Mouse (Mus musculus) lung, adult 10 weeks (tissue): ENCODE results near the gene Gm3854. TPM values are rescaled to one million over a fixed set of nuclear protein-coding genes. Genes with fewer than 3 reads are reported as not detected.

Experiments
- polyA plus RNA-seq: library from polyadenylated mRNA; stranded (reverse); fragments of 350-450 nt; fragmentation: Illumina TruSeq; extraction: RNeasy Lipid Tissue Mini Kit (QIAGEN cat#74804); gene quantifications from one replicate; pipeline ENCODE4 v1.2.3, GENCODE M21; 2014; ENCODE audit warnings: low read depth, low replicate concordance; ENCODE audit not compliant: insufficient read depth

Gene Gm3854
- polyA plus RNA-seq: 0.27 TPM

DNA sequence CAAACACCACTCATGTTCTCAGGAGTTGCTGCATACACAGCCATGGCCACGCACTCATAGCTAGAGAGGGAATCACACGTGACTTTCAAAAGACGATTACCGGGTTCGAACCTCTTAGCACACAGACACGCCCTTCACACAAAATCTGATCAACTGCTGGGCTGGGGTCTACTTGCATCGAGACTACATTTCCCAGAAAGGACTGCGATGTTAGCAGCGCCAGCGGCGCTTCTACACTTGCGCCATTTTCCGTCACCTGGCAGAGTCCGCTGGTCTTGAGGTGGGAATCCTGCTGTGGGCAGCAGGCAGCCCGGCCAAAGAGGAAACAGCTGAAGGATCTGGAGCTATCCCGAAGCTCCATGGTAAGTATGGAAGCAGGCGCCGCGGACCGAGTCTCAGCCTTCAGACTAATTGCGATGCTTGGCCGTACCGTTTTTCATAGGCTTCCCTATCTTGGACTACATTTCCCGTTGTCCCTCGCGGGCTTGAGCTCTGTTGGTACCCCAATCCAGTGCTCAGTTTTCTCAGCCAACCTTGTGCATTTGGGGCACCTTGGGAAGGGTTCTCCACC lies at the start of gene Gm3854:
TSS of gene Gm3854 (plus strand) at position 259 of the 571 bp plus-strand sequence.

GRCm38 (mm10) chr7:6331233-6331956 lies 12.2 kb upstream of the Gm3854 start, which contains the start of gene Zfp583:
Gene Zfp583, minus strand, starts transcription at chr7:6331285.

DNA sequence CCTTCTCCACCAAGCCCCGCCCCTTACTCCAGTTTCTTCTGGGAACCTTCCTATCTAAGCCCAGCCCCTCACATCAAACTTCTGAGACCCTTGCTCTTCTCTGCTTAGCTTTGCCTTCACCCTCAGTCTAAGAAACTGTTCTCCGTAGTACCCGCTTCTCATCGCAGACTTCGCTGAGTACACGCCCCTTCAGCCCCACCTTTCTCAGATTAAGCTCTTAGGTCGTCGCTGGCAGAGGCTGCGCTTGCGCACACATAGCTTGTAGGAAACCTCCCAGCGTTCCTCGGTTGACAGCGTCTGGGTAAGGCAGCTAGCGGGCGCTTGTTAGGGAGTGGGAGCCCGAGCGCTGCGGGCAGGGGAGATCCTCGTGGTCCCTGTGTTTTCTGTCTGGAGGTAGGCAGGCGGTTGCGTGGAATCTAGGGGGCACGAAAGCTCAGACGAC lies 19.5 kb downstream of the Gm3854 start, which contains the start of gene Zfp78:
TSS of gene Zfp78 (plus strand) at position 234 of the 442 bp plus-strand sequence.

DNA sequence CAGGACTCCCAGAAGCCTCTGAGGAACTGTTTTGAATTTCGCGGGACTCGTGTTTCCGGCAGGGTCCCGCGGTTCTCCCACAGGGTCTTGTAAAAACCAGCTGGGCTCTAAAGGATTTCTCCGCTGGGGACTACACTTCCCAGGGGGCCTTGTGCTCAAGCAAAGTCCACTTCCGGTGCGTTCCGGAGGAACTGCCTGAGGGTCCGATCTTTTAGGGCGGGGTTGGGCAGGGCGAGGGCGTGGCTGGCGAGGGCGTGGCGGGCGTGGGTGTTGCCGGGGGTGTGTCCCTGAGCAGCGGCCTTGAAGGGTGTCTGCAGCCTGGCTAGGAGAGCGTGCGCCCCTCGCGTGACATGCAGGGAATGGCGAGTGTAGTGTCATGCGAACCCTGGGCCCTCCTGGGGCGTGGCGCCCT lies 39.5 kb downstream of the Gm3854 start, which contains the start of gene Zfp28:
TSS of gene Zfp28 (plus strand) at position 252 of the 412 bp plus-strand sequence.

GRCm38 (mm10) chr7:6397996-6398975 lies 54.7 kb downstream of the Gm3854 start, which contains the start of gene Smim17:
Gene Smim17, plus strand, starts transcription at chr7:6398715.

Other genes with a start within 250 kb of the Gm3854 start
- gene Zfp787, start 187.8 kb upstream of the Gm3854 start, polyA plus RNA-seq: 20.2 TPM
- gene Zfp444, start 171.5 kb upstream of the Gm3854 start, polyA plus RNA-seq: 15.7 TPM
- not detected for gene Galp, start 146.7 kb upstream of the Gm3854 start, polyA plus RNA-seq
- not detected for gene Zscan5b, start 121.5 kb upstream of the Gm3854 start, polyA plus RNA-seq
- not detected for gene Epp13, start 91.0 kb upstream of the Gm3854 start, polyA plus RNA-seq
- 2.2 TPM for gene Zfp667, start 57.2 kb upstream of the Gm3854 start, polyA plus RNA-seq
- 1.8 TPM for gene Zfp583, start 12.5 kb upstream of the Gm3854 start, polyA plus RNA-seq
- 1.1 TPM for gene Zfp78, start 19.5 kb downstream of the Gm3854 start, polyA plus RNA-seq
- 2.1 TPM for gene Zfp28, start 39.5 kb downstream of the Gm3854 start, polyA plus RNA-seq
- not detected for gene Smim17, start 55.0 kb downstream of the Gm3854 start, polyA plus RNA-seq
- gene Gm20715, start 66.5 kb downstream of the Gm3854 start, polyA plus RNA-seq: not detected
- gene Olfr1344, start 94.9 kb downstream of the Gm3854 start, polyA plus RNA-seq: not detected
- gene Olfr1336, start 112.4 kb downstream of the Gm3854 start, polyA plus RNA-seq: not detected
- gene Olfr1346, start 123.3 kb downstream of the Gm3854 start, polyA plus RNA-seq: not detected
- not detected for gene Olfr5, start 143.2 kb downstream of the Gm3854 start, polyA plus RNA-seq
- not detected for gene Olfr1347, start 156.0 kb downstream of the Gm3854 start, polyA plus RNA-seq
- not detected for gene Olfr1348, start 165.0 kb downstream of the Gm3854 start, polyA plus RNA-seq
- gene Olfr1349, start 179.2 kb downstream of the Gm3854 start, polyA plus RNA-seq: not detected
- gene Olfr1350, start 221.1 kb downstream of the Gm3854 start, polyA plus RNA-seq: not detected